Mouse (Mus musculus) CH12.LX (cell line): ENCODE results near the gene Tspan32. TPM values are rescaled to one million over a fixed set of nuclear protein-coding genes. Genes with fewer than 3 reads are reported as not detected.

Source experiments
- DNase-seq: peaks from one replicate; pipeline ENCODE4 v3.0.0-alpha.2; 2013; ENCODE audit errors: extremely low read depth
- H3K27ac ChIP-seq: 2 replicates; pipeline ENCODE4 v1.5.1; 2012; ENCODE audit warnings: low read depth, mild to moderate bottlenecking, control low read depth, moderate library complexity; ENCODE audit not compliant: insufficient read depth
- H3K27me3 ChIP-seq: replicated peaks from 2 replicates; pipeline ENCODE3; 2012; ENCODE audit warnings: inconsistent platforms
- H3K36me3 ChIP-seq, 2 experiments: replicated peaks in 1 of 2; 2 replicates each; pipeline versions ENCODE3 to v1.6.1; 2012; ENCODE audit warnings: inconsistent platforms in 1 of 2, low read length in 1 of 2, mild to moderate bottlenecking in 1 of 2, mixed read lengths in 1 of 2, moderate library complexity in 1 of 2; ENCODE audit not compliant: control insufficient read depth in 1 of 2, insufficient read depth in 1 of 2
- H3K4me1 ChIP-seq, 2 experiments: 2 replicates each; pipeline ENCODE4 v1.6.1; 2012; ENCODE audit warnings: inconsistent platforms in 1 of 2, moderate library complexity in 1 of 2; ENCODE audit not compliant: insufficient read depth in 2 of 2, control insufficient read depth in 1 of 2
- H3K4me2 ChIP-seq: 2 replicates; pipeline ENCODE4 v1.6.1; 2012; ENCODE audit warnings: low read depth, mild to moderate bottlenecking, control low read depth; ENCODE audit not compliant: poor library complexity, insufficient read depth, severe bottlenecking
- H3K4me3 ChIP-seq, 3 experiments: fragments of 150-350 bp in 1 of 3; sonication (generic) in 1 of 3; replicated peaks in 1 of 3; 2 replicates each; pipeline versions ENCODE3 to v1.5.1; 2011 to 2012; ENCODE audit warnings: low read depth in 2 of 3, low read length in 2 of 3, mild to moderate bottlenecking in 2 of 3, moderate library complexity in 2 of 3, control low read depth in 1 of 3, improper control_type of control experiment in 1 of 3, inconsistent platforms in 1 of 3, mixed read lengths in 1 of 3; ENCODE audit not compliant: poor library complexity in 1 of 3
- H3K79me2 ChIP-seq: replicated peaks from 2 replicates; pipeline ENCODE4 v1.6.1; 2012; ENCODE audit warnings: mild to moderate bottlenecking, moderate library complexity; ENCODE audit not compliant: control insufficient read depth, poor library complexity, insufficient read depth, severe bottlenecking; ENCODE audit errors: extremely low read depth
- H3K9ac ChIP-seq: 2 replicates; pipeline ENCODE4 v1.6.1; 2012; ENCODE audit warnings: low read depth, mild to moderate bottlenecking, control low read depth, moderate library complexity; ENCODE audit not compliant: insufficient read depth
- H3K9me3 ChIP-seq: replicated peaks from 2 replicates; pipeline ENCODE3; 2012; ENCODE audit warnings: low read length, inconsistent platforms, mixed read lengths
- BHLHE40 ChIP-seq: IDR thresholded peaks from 2 replicates; pipeline ENCODE4 v1.6.1; 2011; ENCODE audit warnings: mild to moderate bottlenecking, low read depth, low read length, improper control_type of control experiment
- CHD1 ChIP-seq: IDR thresholded peaks from 2 replicates; pipeline ENCODE4 v1.6.1; 2012; ENCODE audit warnings: low read depth, low read length, improper control_type of control experiment, inconsistent platforms
- E2F4 ChIP-seq: IDR thresholded peaks from 2 replicates; pipeline ENCODE4 v1.6.1; 2011; ENCODE audit warnings: low read depth, low read length, improper control_type of control experiment; ENCODE audit not compliant: insufficient replicate concordance
- EP300 ChIP-seq: IDR thresholded peaks from 2 replicates; pipeline ENCODE4 v1.6.1; 2011; ENCODE audit warnings: low read length, improper control_type of control experiment
- ETS1 ChIP-seq: conservative IDR thresholded peaks from 2 replicates; pipeline ENCODE4 v1.6.1; 2012; ENCODE audit warnings: low read depth, mild to moderate bottlenecking, inconsistent platforms, low read length, improper control_type of control experiment, moderate library complexity
- HCFC1 ChIP-seq: IDR thresholded peaks from 2 replicates; pipeline ENCODE4 v1.6.1; 2012; ENCODE audit warnings: low read depth, mild to moderate bottlenecking, inconsistent platforms, low read length, improper control_type of control experiment
- IRF4 ChIP-seq: IDR thresholded peaks from 2 replicates; pipeline ENCODE4 v1.6.1; 2014; ENCODE audit warnings: low read depth, mild to moderate bottlenecking, inconsistent platforms, low read length, improper control_type of control experiment
- JUN ChIP-seq: IDR thresholded peaks from 2 replicates; pipeline ENCODE4 v1.6.1; 2011; ENCODE audit warnings: low read depth, mild to moderate bottlenecking, low read length, improper control_type of control experiment, moderate library complexity; ENCODE audit not compliant: insufficient read depth
- JUND ChIP-seq: conservative IDR thresholded peaks from 2 replicates; pipeline ENCODE4 v1.6.1; 2011; ENCODE audit warnings: low read depth, low read length, improper control_type of control experiment
- KAT2A ChIP-seq: IDR thresholded peaks from 2 replicates; pipeline ENCODE4 v1.6.1; 2012; ENCODE audit warnings: low read length, improper control_type of control experiment, inconsistent platforms; ENCODE audit not compliant: insufficient replicate concordance
- MAFK ChIP-seq: IDR thresholded peaks from 2 replicates; pipeline ENCODE4 v1.6.1; 2011; ENCODE audit warnings: low read length, improper control_type of control experiment; ENCODE audit not compliant: insufficient replicate concordance
- MAX ChIP-seq: IDR thresholded peaks from 2 replicates; pipeline ENCODE4 v1.6.1; 2011; ENCODE audit warnings: low read length, improper control_type of control experiment
- MEF2A ChIP-seq: IDR thresholded peaks from 2 replicates; pipeline ENCODE4 v1.6.1; 2014; ENCODE audit warnings: low read depth, mild to moderate bottlenecking, inconsistent platforms, low read length, improper control_type of control experiment, borderline replicate concordance
- NRF1 ChIP-seq: IDR thresholded peaks from 2 replicates; pipeline ENCODE4 v1.6.1; 2014; ENCODE audit warnings: low read depth, mild to moderate bottlenecking, inconsistent platforms, low read length, improper control_type of control experiment, moderate library complexity
- POLR2AphosphoS2 ChIP-seq: IDR thresholded peaks from 2 replicates; pipeline ENCODE4 v1.6.1; 2011; ENCODE audit warnings: low read depth, low read length, improper control_type of control experiment
- RAD21 ChIP-seq: IDR thresholded peaks from 2 replicates; pipeline ENCODE4 v1.6.1; 2011; ENCODE audit warnings: low read depth, mild to moderate bottlenecking, low read length, improper control_type of control experiment, moderate library complexity
- RCOR1 ChIP-seq: conservative IDR thresholded peaks from 2 replicates; pipeline ENCODE4 v1.6.1; 2012; ENCODE audit warnings: low read depth, mild to moderate bottlenecking, inconsistent platforms, low read length, improper control_type of control experiment
- TCF12 ChIP-seq: IDR thresholded peaks from 2 replicates; pipeline ENCODE4 v1.6.1; 2014; ENCODE audit warnings: low read depth, mild to moderate bottlenecking, inconsistent platforms, low read length, improper control_type of control experiment
- UBTF ChIP-seq: IDR thresholded peaks from 2 replicates; pipeline ENCODE4 v1.6.1; 2012; ENCODE audit warnings: low read depth, mild to moderate bottlenecking, inconsistent platforms, low read length, improper control_type of control experiment, moderate library complexity
- USF2 ChIP-seq: conservative IDR thresholded peaks from 2 replicates; pipeline ENCODE4 v1.6.1; 2011; ENCODE audit warnings: low read depth, low read length, improper control_type of control experiment
- ZKSCAN1 ChIP-seq: IDR thresholded peaks from 2 replicates; pipeline ENCODE4 v1.6.1; 2012; ENCODE audit warnings: low read depth, inconsistent platforms, low read length, improper control_type of control experiment, borderline replicate concordance
- ZMIZ1 ChIP-seq: IDR thresholded peaks from 2 replicates; pipeline ENCODE4 v1.6.1; 2012; ENCODE audit warnings: low read depth, mild to moderate bottlenecking, inconsistent platforms, low read length, improper control_type of control experiment
- ZNF384 ChIP-seq: IDR thresholded peaks from 2 replicates; pipeline ENCODE4 v1.6.1; 2012; ENCODE audit warnings: low read depth, low read length, improper control_type of control experiment, inconsistent platforms
- dilution Hi-C: fragments of 300-500 bp; cut with MboI; formaldehyde crosslinking; loops from 2 replicates; pipeline ENCODE4 v1.14.3; 2020; ENCODE audit warnings: low sequenced_read_pairs; ENCODE audit not compliant: extremely low pct_unique_long_range_greater_than_20kb, extremely low pct_ligation_motif_present
- in situ Hi-C: fragments of 300-500 bp; cut with MboI; formaldehyde crosslinking; loops from 3 replicates; pipeline ENCODE4 v1.14.3; 2019; ENCODE audit warnings: low sequenced_read_pairs, low pct_ligation_motif_present, low pct_unique_long_range_greater_than_20kb, mixed read lengths
- polyA plus RNA-seq: library from polyadenylated mRNA; unstranded; fragments of >175 nt; gene quantifications from 2 replicates; pipeline ENCODE4 v1.2.1, GENCODE M21; 2012; ENCODE audit warnings: low read depth; ENCODE audit not compliant: insufficient read length
- total RNA-seq, 2 experiments: library from RNA; depleted of rRNA; stranded (reverse); fragments of 300-350 nt in 1 of 2; fragments of >200 nt in 1 of 2; gene quantifications; 2 replicates each; pipeline ENCODE4 v1.2.3; 2012 to 2014

Gene Tspan32
- total and polyA plus RNA-seq, 3 experiments = 28.2 to 34.5 (median 28.6) TPM

DNA sequence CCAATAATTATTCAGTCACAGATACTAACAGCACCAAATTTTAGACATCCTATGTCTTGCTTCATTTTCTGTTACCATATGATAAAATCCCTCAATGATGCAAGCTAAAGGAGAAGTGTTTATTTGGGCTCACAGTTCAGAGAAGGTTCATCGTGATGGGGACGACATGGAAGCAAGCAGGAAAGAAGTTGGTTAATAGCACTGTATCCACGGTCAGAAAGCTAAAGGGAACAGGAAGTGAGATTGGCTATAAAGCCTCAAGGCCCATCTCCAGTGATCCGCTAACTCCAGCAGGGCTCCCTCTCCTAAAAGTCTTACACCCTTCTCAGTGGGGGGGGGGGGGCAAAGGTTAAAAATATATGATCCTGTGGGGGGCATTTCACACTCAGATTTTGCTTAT lies 22.9 kb upstream of the Tspan32 start:
- dilution Hi-C loops (no loop called here), in situ Hi-C loops (no loop called here)
- TF ChIP-seq ZMIZ1 (no peak), CHD1 (no peak), JUN (no peak), IRF4 (no peak), ZNF384 (no peak), UBTF (no peak), ZKSCAN1 (no peak), EP300 (no peak), TCF12 (no peak), E2F4 (no peak), NRF1 (no peak), HCFC1 (no peak)
- TF ChIP-seq, all 38 proteins: peak for 0
- H3K4me2 ChIP-seq = no peak overlapping the region
- no peak overlapping the region for H3K4me3 ChIP-seq
- H3K27ac ChIP-seq = no peak overlapping the region
- DNase-seq = no peak
- H3K9ac ChIP-seq = no peak overlapping the region
- peaks cover 29% of the 10 kb centered on the region for H3K27me3 ChIP-seq
- H3K4me1 ChIP-seq = no peaks in the 10 kb centered on the region
- H3K36me3 ChIP-seq = peaks cover 0 to 6% of the 10 kb centered on the region in 2 experiments
- no peaks in the 10 kb centered on the region for H3K79me2 ChIP-seq
- H3K9me3 ChIP-seq = no peaks in the 10 kb centered on the region

GRCm38 (mm10) chr7:142985146-142985545 lies 19.7 kb upstream of the Tspan32 start:
- in situ Hi-C loops (no loop called here), dilution Hi-C loops (no loop called here)
- Histone ChIP-seq H3K79me2 (no peaks in the 10 kb centered on the region), H3K27ac (no peak overlapping the region), H3K4me1 (no peaks in the 10 kb centered on the region), H3K36me3 (peaks cover 0 to 20% of the 10 kb centered on the region in 2 experiments), H3K27me3 (peaks cover 5% of the 10 kb centered on the region), H3K9me3 (no peaks in the 10 kb centered on the region), H3K9ac (no peak overlapping the region), H3K4me3 (no peak overlapping the region), H3K4me2 (no peak overlapping the region)
- no peak for TF ChIP-seq MAX
- TF ChIP-seq BHLHE40 = no peak
- no peak for DNase-seq

- in situ Hi-C loops (no loop called here), dilution Hi-C loops (no loop called here)
- no peaks in the 10 kb centered on the region for H3K4me1 ChIP-seq
- H3K4me3 ChIP-seq = no peak overlapping the region
- no peak overlapping the region for H3K27ac ChIP-seq
- H3K9ac ChIP-seq = no peak overlapping the region
- no peak overlapping the region for H3K4me2 ChIP-seq
- DNase-seq = no peak
- H3K9me3 ChIP-seq = no peaks in the 10 kb centered on the region
- TF ChIP-seq USF2 (no peak), MEF2A (no peak), RCOR1 (no peak), EP300 (no peak), MAFK (no peak), KAT2A (no peak), JUND (no peak), NRF1 (no peak), POLR2AphosphoS2 (no peak), ETS1 (no peak), RAD21 (no peak), HCFC1 (no peak)
- TF ChIP-seq, all 38 proteins: peak for 0
- Histone ChIP-seq H3K79me2 (no peaks in the 10 kb centered on the region), H3K27me3 (no peaks in the 10 kb centered on the region), H3K36me3 (peaks cover 0 to 36% of the 10 kb centered on the region in 2 experiments)
Measured at GRCm38 (mm10) chr7:142987718-142988117, 17.1 kb upstream of the Tspan32 start.
